Mouse (Mus musculus) embryonic facial prominence, embryonic 10.5 days (tissue): Measurements from ENCODE around the gene Arl8a. TPM values are rescaled to one million over a fixed set of nuclear protein-coding genes. Genes with fewer than 3 reads are reported as not detected.

Source experiments
- DNase-seq: peaks from one replicate; pipeline ENCODE4 v3.0.0-alpha.2; 2017; ENCODE audit warnings: low spot score
- H3K27ac ChIP-seq: fragments of 300-500 bp; sonication (generic); replicated peaks from 2 replicates; pipeline ENCODE4 v1.5.1; 2016; ENCODE audit warnings: mild to moderate bottlenecking
- H3K27me3 ChIP-seq: fragments of 300-500 bp; sonication (generic); replicated peaks from 2 replicates; pipeline ENCODE4 v1.6.1; 2016; ENCODE audit warnings: low read depth, mild to moderate bottlenecking; ENCODE audit not compliant: poor library complexity, severe bottlenecking
- H3K36me3 ChIP-seq: fragments of 300-500 bp; sonication (generic); replicated peaks from 2 replicates; pipeline ENCODE4 v1.6.1; 2016; ENCODE audit warnings: mild to moderate bottlenecking, moderate library complexity
- H3K4me1 ChIP-seq: fragments of 300-500 bp; sonication (generic); 2 replicates; pipeline ENCODE4 v1.6.1; 2016
- H3K4me3 ChIP-seq: fragments of 300-500 bp; sonication (generic); 2 replicates; pipeline ENCODE4 v1.5.1; 2016; ENCODE audit warnings: mild to moderate bottlenecking, moderate library complexity
- H3K9me3 ChIP-seq: fragments of 300-500 bp; sonication (generic); 2 replicates; pipeline ENCODE4 v1.6.1; 2016; ENCODE audit warnings: mild to moderate bottlenecking
- WGBS: fragments of 180-500 bp; shearing (Covaris S2); methylation state at CpG from one replicate; pipeline ENCODE4 v1.1.7; 2016; 5-methylcytosine and 5-hydroxymethylcytosine counted together
- polyA plus RNA-seq: library from polyadenylated mRNA; unstranded; fragments of >200 nt; fragmentation: Nextera tagmentation; extraction: Ambion mirVana; gene quantifications from 2 replicates; pipeline ENCODE4 v1.2.1, GENCODE M21; 2016

Arl8a gene
- polyA plus RNA-seq, 1 experiment from 2014 or later = 50.3 TPM

DNA sequence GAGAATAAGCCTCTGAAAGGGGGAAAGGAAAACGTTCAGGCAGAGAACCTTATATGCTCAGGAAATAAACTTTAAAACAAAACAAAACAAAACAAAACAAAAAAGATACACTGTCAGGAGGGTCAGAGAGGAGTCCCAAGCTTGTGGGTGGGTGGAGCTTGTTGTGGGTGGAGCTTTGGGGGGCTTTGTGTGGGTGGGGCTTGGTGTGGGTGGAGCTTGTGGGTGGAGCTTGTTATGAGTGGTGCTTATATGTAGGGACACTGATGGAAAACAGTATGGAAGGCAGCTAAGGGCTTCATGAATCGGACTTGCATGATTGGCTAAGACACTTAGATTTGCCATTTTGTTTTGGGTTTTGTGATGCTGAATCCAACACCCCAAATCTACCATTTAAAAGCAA is 6.7 kb upstream of the Arl8a start:
- WGBS = 72% methylated on average over 2 of the region's 2 CpGs
- H3K27me3 ChIP-seq = peaks cover 21% of the 10 kb centered on the region
- no peak overlapping the region for H3K4me3 ChIP-seq
- H3K9me3 ChIP-seq = no peaks in the 10 kb centered on the region
- no peaks in the 10 kb centered on the region for H3K4me1 ChIP-seq
- no peaks in the 10 kb centered on the region for H3K36me3 ChIP-seq
- DNase-seq = no peak
- H3K27ac ChIP-seq = no peak overlapping the region

DNA sequence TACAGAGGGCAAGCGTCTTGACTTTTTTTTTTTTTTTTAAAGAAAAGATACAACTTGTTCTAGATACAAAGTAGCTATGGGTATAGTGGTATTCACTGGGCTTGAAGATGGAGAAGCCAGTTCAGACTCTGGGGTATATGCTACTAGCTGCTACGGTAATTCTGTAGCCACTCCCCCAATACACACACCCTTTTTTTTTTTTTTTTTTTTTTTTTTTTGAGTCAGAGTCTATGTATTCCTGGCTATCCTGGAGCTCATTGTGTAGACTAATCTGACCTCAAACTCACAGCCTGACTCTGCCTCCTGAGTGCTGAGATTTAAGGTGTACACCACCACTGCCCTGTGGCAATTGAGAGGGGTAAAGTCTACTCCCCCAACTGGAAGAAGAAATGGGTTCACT is 4.2 kb upstream of the Arl8a start:
- Histone ChIP-seq H3K9me3 (no peaks in the 10 kb centered on the region), H3K36me3 (no peaks in the 10 kb centered on the region), H3K27ac (no peak overlapping the region), H3K27me3 (peaks cover 33% of the 10 kb centered on the region), H3K4me1 (peaks cover 15% of the 10 kb centered on the region), H3K4me3 (no peak overlapping the region)
- DNase-seq = no peak
- 82% methylated on average over 2 of the region's 2 CpGs for WGBS

DNA sequence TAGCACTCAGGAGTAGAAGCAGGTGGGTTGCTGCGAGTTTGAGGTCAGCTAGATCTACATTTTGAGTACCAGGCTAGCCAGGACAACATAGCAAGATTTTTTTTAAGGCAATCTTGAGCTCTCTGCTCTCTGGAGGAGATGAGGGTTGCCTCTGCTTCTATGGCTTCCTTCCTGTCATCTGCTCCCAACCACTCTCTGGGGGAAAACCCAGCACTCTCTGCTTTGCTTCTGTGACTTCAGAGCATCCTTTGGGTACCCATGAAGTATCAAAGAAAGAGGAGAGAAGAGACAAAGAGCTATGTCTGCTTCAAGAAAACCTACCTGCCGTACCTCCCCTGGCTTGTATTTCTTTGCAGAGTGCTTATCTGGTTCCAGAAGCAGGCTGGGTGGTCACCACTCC is 2.7 kb upstream of the Arl8a start:
- Histone ChIP-seq H3K9me3 (no peaks in the 10 kb centered on the region), H3K4me1 (peaks cover 30% of the 10 kb centered on the region), H3K27me3 (peaks cover 33% of the 10 kb centered on the region), H3K36me3 (no peaks in the 10 kb centered on the region), H3K27ac (no peak overlapping the region), H3K4me3 (no peak overlapping the region)
- WGBS = 91% methylated on average over 2 of the region's 2 CpGs
- DNase-seq = no peak

DNA sequence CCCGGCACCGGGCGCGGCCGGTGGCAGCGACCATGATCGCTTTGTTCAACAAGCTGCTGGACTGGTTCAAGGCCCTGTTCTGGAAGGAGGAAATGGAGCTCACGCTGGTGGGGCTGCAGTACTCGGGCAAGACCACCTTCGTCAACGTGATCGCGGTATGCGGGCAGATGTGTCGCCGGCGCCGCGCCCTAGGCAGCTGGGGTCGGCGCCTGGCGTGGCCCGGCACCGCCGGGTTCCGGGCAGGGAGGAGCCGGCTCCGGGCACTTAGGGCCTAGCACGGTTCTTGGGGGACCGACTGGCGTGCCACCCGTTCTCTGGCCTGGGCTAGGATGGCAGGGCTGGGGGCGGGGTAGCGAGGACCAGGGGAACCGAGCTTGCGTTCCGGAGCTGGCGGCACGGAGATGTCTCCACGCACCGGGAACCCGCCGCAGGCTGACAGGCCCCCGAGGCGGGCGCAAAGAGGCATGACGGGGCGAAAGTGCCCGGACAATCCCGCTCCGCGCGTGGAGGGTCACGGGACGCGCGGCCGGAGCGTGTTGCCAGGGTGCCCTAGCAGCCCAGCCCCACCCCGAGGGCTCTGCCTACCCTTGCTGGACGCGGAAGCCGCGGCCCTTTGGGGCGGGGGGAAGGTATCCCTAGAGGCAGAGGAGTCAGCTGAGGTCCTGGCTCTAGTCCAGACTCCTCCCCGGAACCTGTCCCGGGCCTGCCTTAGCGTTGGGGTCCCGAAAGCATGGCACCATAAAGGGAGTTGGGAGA is 500 bp downstream of the Arl8a start:
- peak overlapping the region; percentile 94 for H3K27ac ChIP-seq
- no peaks in the 10 kb centered on the region for H3K9me3 ChIP-seq
- WGBS = under 1% methylated on average over 69 of the region's 69 CpGs
- H3K27me3 ChIP-seq = peaks cover 33% of the 10 kb centered on the region
- H3K36me3 ChIP-seq = peaks cover 16% of the 10 kb centered on the region
- peak; percentile 76 for DNase-seq
- peaks cover 36% of the 10 kb centered on the region for H3K4me1 ChIP-seq
- H3K4me3 ChIP-seq = peak overlapping the region; percentile 97

DNA sequence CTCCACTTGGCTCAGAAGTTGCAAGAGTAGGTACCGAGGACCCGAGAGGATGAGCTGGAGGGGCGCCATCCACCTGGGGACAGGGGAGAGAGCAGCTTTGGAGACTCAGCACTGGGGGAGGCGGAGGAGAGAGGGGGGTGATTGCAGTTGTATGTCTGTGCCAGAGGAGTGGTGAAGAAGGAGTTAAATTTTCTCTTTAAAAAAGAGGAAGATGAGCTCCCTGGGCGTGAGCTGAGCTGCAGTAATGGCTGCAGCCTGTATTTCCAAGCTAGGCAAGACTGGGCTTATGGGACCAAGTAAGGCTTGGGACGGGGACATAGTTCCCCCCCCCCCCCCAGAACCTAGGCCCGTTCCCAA is 1.1 kb downstream of the Arl8a start:
- Histone ChIP-seq H3K4me1 (peaks cover 42% of the 10 kb centered on the region), H3K36me3 (peaks cover 22% of the 10 kb centered on the region), H3K9me3 (no peaks in the 10 kb centered on the region), H3K4me3 (peak overlapping the region; percentile 97), H3K27ac (peak overlapping the region; percentile 94), H3K27me3 (peaks cover 32% of the 10 kb centered on the region)
- no peak for DNase-seq
- WGBS = under 1% methylated on average over 7 of the region's 7 CpGs

DNA sequence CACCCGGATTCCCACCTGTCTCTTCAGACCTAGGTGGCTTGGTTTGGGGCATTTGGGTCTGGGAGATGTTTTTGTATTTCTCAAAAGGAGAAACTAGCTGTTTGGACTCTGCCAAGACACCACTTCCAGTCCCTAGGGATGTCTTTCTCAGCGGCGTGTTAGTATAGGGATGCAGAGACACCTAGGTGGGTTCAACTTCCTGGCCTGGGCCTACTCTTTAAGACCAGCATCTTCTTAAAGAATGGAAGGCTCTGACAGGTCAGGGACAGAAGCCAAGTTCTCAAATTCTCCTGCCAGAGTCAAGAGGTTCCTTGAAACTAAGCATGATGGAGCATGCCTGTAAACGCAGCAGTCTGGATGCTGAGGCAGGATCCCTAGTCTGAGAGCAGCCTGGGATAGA is 1.9 kb downstream of the Arl8a start:
- 75% methylated on average over 4 of the region's 4 CpGs for WGBS
- H3K27ac ChIP-seq = no peak overlapping the region
- H3K27me3 ChIP-seq = peaks cover 25% of the 10 kb centered on the region
- DNase-seq = no peak
- peaks cover 42% of the 10 kb centered on the region for H3K4me1 ChIP-seq
- peaks cover 24% of the 10 kb centered on the region for H3K36me3 ChIP-seq
- H3K4me3 ChIP-seq = peak overlapping the region; percentile 97
- H3K9me3 ChIP-seq = no peaks in the 10 kb centered on the region

DNA sequence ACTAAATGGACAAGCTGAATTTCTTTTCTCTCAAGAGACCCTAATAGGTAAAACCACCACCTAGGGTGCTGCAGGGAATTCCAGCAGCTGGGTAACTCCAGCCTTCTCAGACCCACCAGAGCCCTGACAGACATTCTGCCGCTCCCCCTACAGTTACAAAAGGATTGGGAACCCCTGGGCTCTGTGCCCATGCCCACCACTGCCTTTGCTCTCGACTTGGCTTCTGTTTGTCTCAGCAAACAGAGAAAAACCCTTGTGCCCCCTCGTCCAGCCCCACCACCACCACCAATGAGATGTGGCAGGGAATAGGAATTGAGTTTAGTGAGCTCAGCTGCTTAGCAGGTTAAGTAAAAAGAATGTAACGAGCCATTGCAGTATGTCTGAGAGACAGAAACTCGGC is 2.4 kb downstream of the Arl8a start:
- H3K27ac ChIP-seq = no peak overlapping the region
- peaks cover 45% of the 10 kb centered on the region for H3K4me1 ChIP-seq
- H3K9me3 ChIP-seq = no peaks in the 10 kb centered on the region
- H3K27me3 ChIP-seq = peaks cover 19% of the 10 kb centered on the region
- no peak overlapping the region for H3K4me3 ChIP-seq
- 74% methylated on average over 5 of the region's 5 CpGs for WGBS
- DNase-seq = no peak
- H3K36me3 ChIP-seq = peaks cover 26% of the 10 kb centered on the region

DNA sequence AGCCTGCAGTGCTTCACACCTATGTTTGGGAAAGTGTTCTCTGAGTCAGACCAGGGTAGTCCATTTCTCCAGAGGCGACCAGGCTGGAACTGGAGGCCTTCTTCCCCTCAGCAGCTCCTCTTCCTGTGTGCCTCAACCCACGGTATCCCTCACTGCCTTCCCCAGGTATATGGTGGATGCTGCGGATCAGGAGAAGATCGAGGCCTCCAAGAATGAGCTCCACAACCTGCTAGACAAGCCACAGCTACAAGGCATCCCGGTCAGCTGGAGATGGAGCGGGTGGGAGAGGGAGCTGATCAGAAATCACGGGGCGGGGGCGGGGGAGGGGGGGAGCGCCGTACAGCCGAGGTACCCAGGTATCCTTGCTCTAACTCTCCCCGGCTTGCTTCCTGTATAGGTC is 7.4 kb downstream of the Arl8a start:
- Histone ChIP-seq H3K4me1 (peaks cover 34% of the 10 kb centered on the region), H3K27ac (peak overlapping the region; percentile 91), H3K4me3 (peak overlapping the region; percentile 51), H3K9me3 (no peaks in the 10 kb centered on the region), H3K27me3 (no peaks in the 10 kb centered on the region), H3K36me3 (peaks cover 52% of the 10 kb centered on the region)
- WGBS = 20% methylated on average over 13 of the region's 13 CpGs
- no peak for DNase-seq

DNA sequence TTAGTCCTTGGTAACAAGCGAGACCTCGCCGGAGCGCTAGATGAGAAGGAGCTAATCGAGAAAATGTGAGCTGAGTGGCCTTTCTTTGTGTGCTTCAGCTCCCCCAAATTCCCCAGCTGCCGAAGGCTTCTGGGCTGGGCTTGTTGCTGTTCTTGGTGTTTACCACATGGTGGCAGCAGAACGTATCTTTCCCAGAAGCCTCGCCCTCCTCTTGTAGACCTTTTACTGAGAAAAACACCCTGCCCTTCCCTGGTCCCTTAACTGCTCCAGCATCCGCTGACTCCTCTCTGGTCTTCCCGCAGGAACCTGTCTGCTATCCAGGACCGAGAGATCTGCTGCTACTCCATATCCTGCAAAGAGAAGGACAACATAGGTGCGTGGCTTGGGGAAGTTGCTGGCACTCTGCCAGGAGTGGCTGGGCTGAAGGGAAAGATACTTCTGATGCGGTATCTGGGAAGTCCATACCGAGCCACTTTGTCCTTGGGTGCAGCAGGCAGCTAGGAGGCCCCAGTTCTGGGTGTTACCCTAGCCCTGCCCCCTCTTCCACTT is 7.9 kb downstream of the Arl8a start:
- Histone ChIP-seq H3K36me3 (peaks cover 52% of the 10 kb centered on the region), H3K4me1 (peaks cover 37% of the 10 kb centered on the region), H3K4me3 (peak overlapping the region; percentile 51), H3K27me3 (no peaks in the 10 kb centered on the region), H3K9me3 (no peaks in the 10 kb centered on the region), H3K27ac (peak overlapping the region; percentile 91)
- 3% methylated on average over 14 of the region's 14 CpGs for WGBS
- peak; percentile 85 for DNase-seq

DNA sequence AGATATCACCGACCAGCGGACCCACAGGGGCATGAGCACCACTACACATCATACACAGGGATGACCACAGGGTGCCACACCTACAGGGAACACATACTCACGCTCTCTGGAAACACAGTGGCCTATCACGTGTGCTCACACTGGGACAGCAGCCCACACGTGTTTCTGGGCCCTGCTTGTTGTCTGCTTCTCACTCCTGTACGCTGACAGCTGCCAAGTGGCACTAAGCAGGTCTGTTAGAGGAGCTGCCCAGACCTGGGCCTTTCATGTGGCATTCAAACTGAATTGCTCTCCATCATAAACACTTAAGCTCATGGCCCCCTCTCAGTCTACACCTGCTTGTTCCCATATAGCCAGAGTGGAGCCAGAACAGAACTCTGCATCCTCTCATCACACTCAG is 9.7 kb downstream of the Arl8a start:
- H3K9me3 ChIP-seq = no peaks in the 10 kb centered on the region
- DNase-seq = no peak

DNA sequence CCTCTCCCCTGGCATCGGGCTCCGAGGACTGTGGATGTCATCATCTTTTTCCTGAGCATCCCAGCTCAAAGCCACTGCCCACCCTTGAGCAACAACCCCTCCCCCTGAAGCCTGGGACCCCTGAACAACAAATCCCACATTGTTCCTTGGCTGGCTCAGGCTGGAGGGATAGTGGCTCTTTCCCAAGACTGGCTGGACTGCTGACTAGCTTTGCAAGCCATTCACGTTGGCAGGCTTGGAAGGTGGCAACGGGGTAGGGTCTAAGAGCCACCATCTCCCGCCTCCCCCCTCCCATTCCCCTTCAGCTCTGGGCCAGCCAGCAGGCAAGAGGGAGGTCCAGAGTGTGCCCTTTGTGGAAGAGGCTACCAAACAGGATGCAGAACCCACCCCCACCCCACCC is 12.0 kb downstream of the Arl8a start:
- no peak overlapping the region for H3K4me3 ChIP-seq
- H3K27ac ChIP-seq = peak overlapping the region; percentile 71
- no peaks in the 10 kb centered on the region for H3K9me3 ChIP-seq
- 38% methylated on average over 5 of the region's 5 CpGs for WGBS
- no peak for DNase-seq
- no peaks in the 10 kb centered on the region; the same call in 1 of the 2 replicates for H3K27me3 ChIP-seq
- peaks cover 27% of the 10 kb centered on the region for H3K36me3 ChIP-seq
- peaks cover 34% of the 10 kb centered on the region for H3K4me1 ChIP-seq

More for the DNA sequence above, 9.7 kb downstream of the Arl8a start:
- Histone ChIP-seq H3K4me3 (no peak overlapping the region), H3K27ac (no peak overlapping the region), H3K36me3 (peaks cover 45% of the 10 kb centered on the region), H3K27me3 (no peaks in the 10 kb centered on the region), H3K4me1 (peaks cover 37% of the 10 kb centered on the region)
- 91% methylated on average over 6 of the region's 6 CpGs for WGBS

DNA sequence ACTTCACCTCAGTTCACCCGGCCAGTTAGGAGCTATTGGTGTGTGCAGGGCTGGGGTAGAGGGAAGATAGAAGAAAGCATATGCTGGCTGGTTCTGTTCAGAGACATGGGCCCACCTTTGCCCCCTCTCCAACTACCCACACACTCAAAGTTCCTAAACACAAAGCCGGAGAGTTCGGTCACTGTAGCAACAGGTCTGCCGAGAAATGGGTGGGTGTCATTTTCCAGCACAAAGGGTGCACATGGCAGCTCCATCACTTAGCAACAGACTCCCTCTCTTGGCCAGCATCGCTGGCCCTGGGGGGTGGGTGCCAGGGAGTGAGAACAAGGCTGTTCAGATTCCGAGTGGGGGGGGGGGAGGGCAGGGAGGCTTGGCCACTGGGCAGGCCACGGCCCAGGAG is 12.4 kb downstream of the Arl8a start:
- Histone ChIP-seq H3K27me3 (no peaks in the 10 kb centered on the region; the same call in 1 of the 2 replicates), H3K36me3 (peaks cover 27% of the 10 kb centered on the region), H3K9me3 (no peaks in the 10 kb centered on the region), H3K4me3 (no peak overlapping the region), H3K4me1 (peaks cover 30% of the 10 kb centered on the region), H3K27ac (peak overlapping the region; percentile 71)
- WGBS = 65% methylated on average over 7 of the region's 7 CpGs
- no peak for DNase-seq

DNA sequence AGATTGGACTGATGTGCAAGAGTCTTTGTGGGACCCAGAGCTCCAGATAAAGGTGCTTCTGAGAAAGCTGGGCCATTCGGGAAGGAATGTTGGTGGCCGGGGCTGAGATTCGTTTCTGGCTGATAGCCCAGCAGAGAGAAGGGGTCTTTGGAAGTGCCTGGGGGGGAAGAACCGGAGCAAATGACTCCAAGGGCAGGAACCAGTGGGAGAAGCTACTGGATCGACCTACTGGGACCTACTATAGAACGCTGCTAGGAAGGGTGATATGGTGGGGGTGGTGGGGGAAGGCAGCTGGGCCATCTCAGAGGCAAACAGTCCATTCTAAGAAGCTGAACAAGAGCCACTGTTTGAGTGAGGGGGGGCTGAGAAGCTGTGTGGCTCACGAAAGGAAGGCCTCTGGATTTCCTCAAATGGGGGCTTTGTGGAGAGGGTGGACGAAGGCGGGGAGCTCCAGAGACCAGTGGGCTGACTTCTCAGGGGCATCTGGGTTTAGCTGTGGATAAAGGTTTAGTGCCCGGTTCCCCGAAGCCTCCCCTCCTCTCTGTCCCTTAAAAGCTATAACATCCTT is 13.0 kb downstream of the Arl8a start:
- no peak overlapping the region for H3K27ac ChIP-seq
- WGBS = 76% methylated on average over 11 of the region's 11 CpGs

More for the DNA sequence above, 13.0 kb downstream of the Arl8a start:
- no peak for DNase-seq
- Histone ChIP-seq H3K9me3 (no peaks in the 10 kb centered on the region), H3K27me3 (no peaks in the 10 kb centered on the region; the same call in 1 of the 2 replicates), H3K4me3 (no peak overlapping the region), H3K4me1 (peaks cover 25% of the 10 kb centered on the region), H3K36me3 (peaks cover 26% of the 10 kb centered on the region)
